Mouse (Mus musculus) bone marrow macrophage, adult 2 months (primary cell): ENCODE measurements around the gene C2cd5.

Source experiments
- CTCF ChIP-seq: IDR thresholded peaks from 2 replicates; pipeline ENCODE4 v1.5.1; 2012; ENCODE audit warnings: low read depth, mild to moderate bottlenecking, low read length, moderate library complexity
- POLR2A ChIP-seq: IDR thresholded peaks from 2 replicates; pipeline ENCODE4 v1.6.1; 2012; ENCODE audit warnings: mild to moderate bottlenecking, low read depth, low read length, borderline replicate concordance

- TF ChIP-seq CTCF (no peak), POLR2A (no peak)
Measured at GRCm38 (mm10) chr6:143070736-143071135, 29.2 kb downstream of the C2cd5 start.
